Mouse (Mus musculus): ENCODE results near the gene Hdac1. TPM values are rescaled to one million over a fixed set of nuclear protein-coding genes. Genes with fewer than 3 reads are reported as not detected.

The Hdac1 gene
- polyA plus RNA-seq (2017; shearing (Covaris generic)) = 359 TPM

GRCm38 (mm10) chr4:129542592-129543141 lies at the start of gene Hdac1:
Hdac1 (minus strand) TSS chr4:129542713.

GRCm38 (mm10) chr4:129578466-129578865 lies 36.0 kb upstream of the Hdac1 start, which contains the start of gene Fam167b:
Fam167b (minus strand) TSS chr4:129578549.

GRCm38 (mm10) chr4:129573430-129573829 lies 30.9 kb upstream of the Hdac1 start, which contains the start of gene Lck:
Lck (minus strand) TSS chr4:129573641.

GRCm38 (mm10) chr4:129513086-129513767 lies 29.3 kb downstream of the Hdac1 start, which contains the start of gene Marcksl1:
Marcksl1 (plus strand) TSS chr4:129513581.

GRCm38 (mm10) chr4:129490972-129491880 lies 51.3 kb downstream of the Hdac1 start, which contains the start of the genes Tssk3 and Fam229a:
Tssk3 (minus strand) TSS chr4:129491022.
Fam229a (plus strand) TSS chr4:129491190.

Other genes with a start within 250 kb of the Hdac1 start
- 389 TPM for gene Rbbp4, start 207.3 kb downstream of the Hdac1 start, polyA plus RNA-seq (2017; shearing (Covaris generic))
- 84.4 TPM for gene Zbtb8os, start 207.0 kb downstream of the Hdac1 start, polyA plus RNA-seq (2017; shearing (Covaris generic))
- 8.7 TPM for gene Zbtb8a, start 164.6 kb downstream of the Hdac1 start, polyA plus RNA-seq (2017; shearing (Covaris generic))
- 0.09 TPM for gene Zbtb8b, start 101.9 kb downstream of the Hdac1 start, polyA plus RNA-seq (2017; shearing (Covaris generic))
- 41.7 TPM for gene Bsdc1, start 81.1 kb downstream of the Hdac1 start, polyA plus RNA-seq (2017; shearing (Covaris generic))
- gene Tssk3, start 51.7 kb downstream of the Hdac1 start, polyA plus RNA-seq (2017; shearing (Covaris generic)) = not detected
- not detected for gene Fam229a, start 51.5 kb downstream of the Hdac1 start, polyA plus RNA-seq (2017; shearing (Covaris generic))
- gene Marcksl1, start 29.1 kb downstream of the Hdac1 start, polyA plus RNA-seq (2017; shearing (Covaris generic)) = 11.7 TPM
- 1,657 TPM for gene Lck, start 30.9 kb upstream of the Hdac1 start, polyA plus RNA-seq (2017; shearing (Covaris generic))
- not detected for gene Fam167b, start 35.8 kb upstream of the Hdac1 start, polyA plus RNA-seq (2017; shearing (Covaris generic))
- gene Eif3i, start 57.9 kb upstream of the Hdac1 start, polyA plus RNA-seq (2017; shearing (Covaris generic)) = 207 TPM
- gene Tmem234, start 58.0 kb upstream of the Hdac1 start, polyA plus RNA-seq (2017; shearing (Covaris generic)) = 247 TPM
- 6.0 TPM for gene Dcdc2b, start 71.5 kb upstream of the Hdac1 start, polyA plus RNA-seq (2017; shearing (Covaris generic))
- 45.5 TPM for gene Iqcc, start 76.4 kb upstream of the Hdac1 start, polyA plus RNA-seq (2017; shearing (Covaris generic))
- 41.1 TPM for gene Ccdc28b, start 81.2 kb upstream of the Hdac1 start, polyA plus RNA-seq (2017; shearing (Covaris generic))
- gene Txlna, start 98.4 kb upstream of the Hdac1 start, polyA plus RNA-seq (2017; shearing (Covaris generic)) = 94.7 TPM
- 25.9 TPM for gene Kpna6, start 130.1 kb upstream of the Hdac1 start, polyA plus RNA-seq (2017; shearing (Covaris generic))
- 20.8 TPM for gene Tmem39b, start 154.1 kb upstream of the Hdac1 start, polyA plus RNA-seq (2017; shearing (Covaris generic))
- 35.5 TPM for gene Khdrbs1, start 199.6 kb upstream of the Hdac1 start, polyA plus RNA-seq (2017; shearing (Covaris generic))